Mouse (Mus musculus) bone marrow, adult 2 months (tissue): ENCODE data around the gene Ppcs. TPM values are rescaled to one million over a fixed set of nuclear protein-coding genes. Genes with fewer than 3 reads are reported as not detected.

Source experiments
- H3K27ac ChIP-seq: fragments of 200-500 bp; 2 replicates; pipeline ENCODE4 v1.5.1; 2012; ENCODE audit warnings: low read depth, mild to moderate bottlenecking, control low read depth, inconsistent platforms, low read length; ENCODE audit not compliant: control insufficient read depth, poor library complexity, insufficient read depth
- H3K4me1 ChIP-seq: fragments of 200-500 bp; 2 replicates; pipeline ENCODE4 v1.6.1; 2011; ENCODE audit warnings: low read length; ENCODE audit not compliant: control insufficient read depth, insufficient read depth
- H3K4me3 ChIP-seq: fragments of 200-500 bp; replicated peaks from 2 replicates; pipeline ENCODE3; 2011; ENCODE audit warnings: mild to moderate bottlenecking, low read depth, low read length, control low read depth; ENCODE audit not compliant: control insufficient read depth
- CTCF ChIP-seq: fragments of 200-500 bp; IDR thresholded peaks from 2 replicates; pipeline ENCODE4 v1.5.1; 2011; ENCODE audit warnings: low read length, control low read depth; ENCODE audit not compliant: control insufficient read depth, insufficient read depth
- POLR2A ChIP-seq: fragments of 200-500 bp; IDR thresholded peaks from 2 replicates; pipeline ENCODE4 v1.6.1; 2011; ENCODE audit warnings: low read depth, mild to moderate bottlenecking, control low read depth, low read length, borderline replicate concordance; ENCODE audit not compliant: control insufficient read depth
- WGBS: fragments of 180-500 bp; shearing (Covaris S2); methylation state at CpG from one replicate; pipeline ENCODE4 v1.1.7; 2018; 5-methylcytosine and 5-hydroxymethylcytosine counted together
- polyA plus RNA-seq: library from polyadenylated mRNA; stranded (reverse); fragments of >200 nt; gene quantifications from 2 replicates; pipeline ENCODE4 v1.2.4, GENCODE M21; 2011; ENCODE audit warnings: low replicate concordance; ENCODE audit not compliant: missing spikeins, insufficient read depth, insufficient read length

Ppcs gene
- polyA plus RNA-seq, 1 experiment, result 9.8 TPM

GRCm38 (mm10) chr4:119427680-119428079 lies 5.5 kb upstream of the Ppcs start:
- no peak overlapping the region for H3K4me3 ChIP-seq
- TF ChIP-seq POLR2A (peak; percentile 52; the same call in 1 of the 2 replicates), CTCF (no peak)
- WGBS, result 55% methylated on average over 2 of the region's 2 CpGs
- H3K27ac ChIP-seq, result peak overlapping the region; percentile 90
- H3K4me1 ChIP-seq, result peaks cover 7% of the 10 kb centered on the region

DNA sequence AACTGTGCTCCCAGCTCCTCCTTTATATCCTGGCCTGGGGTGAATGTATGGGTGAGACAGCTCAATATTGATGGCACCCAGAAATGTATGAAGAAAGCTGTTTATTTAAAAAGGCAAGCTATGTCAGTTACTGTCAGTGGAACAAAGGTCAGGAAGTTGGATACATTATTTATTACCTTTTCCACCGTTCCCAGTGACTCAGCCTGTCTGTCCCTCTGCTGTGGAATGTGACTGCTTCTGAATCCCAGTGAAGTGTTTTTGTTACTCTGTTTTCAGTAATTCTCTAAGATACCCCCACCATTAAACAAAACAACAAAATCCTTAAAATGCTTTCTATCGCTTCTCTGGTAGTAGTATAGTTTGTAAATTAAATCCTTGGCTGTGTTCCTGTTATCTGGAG lies 3.4 kb upstream of the Ppcs start:
- WGBS, result 46% methylated on average over 2 of the region's 2 CpGs
- Histone ChIP-seq H3K27ac (no peak overlapping the region; the same call in 1 of the 2 replicates), H3K4me1 (peaks cover 7% of the 10 kb centered on the region), H3K4me3 (no peak overlapping the region)
- TF ChIP-seq POLR2A (no peak), CTCF (no peak)

GRCm38 (mm10) chr4:119425077-119425476 lies 2.9 kb upstream of the Ppcs start:
- WGBS, result 62% methylated on average over 2 of the region's 2 CpGs
- peaks cover 7% of the 10 kb centered on the region for H3K4me1 ChIP-seq

DNA sequence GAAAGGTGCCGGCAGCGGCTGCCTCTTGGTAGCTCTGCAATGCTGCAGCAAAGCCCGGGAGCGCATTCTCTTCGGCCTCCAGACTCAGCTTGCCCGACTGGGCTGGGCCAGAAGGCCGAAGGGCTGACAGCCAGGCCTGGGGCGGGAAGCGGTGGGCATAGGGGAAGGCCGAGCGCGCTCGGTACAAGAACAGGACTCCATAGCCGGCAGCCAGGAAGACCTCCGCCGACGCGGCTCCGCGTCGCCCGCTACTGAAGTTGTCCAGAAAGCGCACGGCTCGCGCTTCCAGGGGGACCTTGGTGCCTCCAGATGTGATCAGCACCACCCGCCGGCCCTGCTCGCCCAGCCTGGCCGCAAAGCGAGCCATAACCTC lies 313 bp downstream of the Ppcs start:
- H3K4me3 ChIP-seq, result peak overlapping the region; percentile 87
- peak overlapping the region; percentile 82 for H3K27ac ChIP-seq
- under 1% methylated on average over 31 of the region's 31 CpGs for WGBS
- peaks cover 3% of the 10 kb centered on the region; the same call in 1 of the 2 replicates for H3K4me1 ChIP-seq
- TF ChIP-seq CTCF (no peak), POLR2A (no peak)

More at GRCm38 (mm10) chr4:119425077-119425476, 2.9 kb upstream of the Ppcs start:
- TF ChIP-seq CTCF (no peak), POLR2A (no peak)
- Histone ChIP-seq H3K4me3 (no peak overlapping the region), H3K27ac (no peak overlapping the region; the same call in 1 of the 2 replicates)

DNA sequence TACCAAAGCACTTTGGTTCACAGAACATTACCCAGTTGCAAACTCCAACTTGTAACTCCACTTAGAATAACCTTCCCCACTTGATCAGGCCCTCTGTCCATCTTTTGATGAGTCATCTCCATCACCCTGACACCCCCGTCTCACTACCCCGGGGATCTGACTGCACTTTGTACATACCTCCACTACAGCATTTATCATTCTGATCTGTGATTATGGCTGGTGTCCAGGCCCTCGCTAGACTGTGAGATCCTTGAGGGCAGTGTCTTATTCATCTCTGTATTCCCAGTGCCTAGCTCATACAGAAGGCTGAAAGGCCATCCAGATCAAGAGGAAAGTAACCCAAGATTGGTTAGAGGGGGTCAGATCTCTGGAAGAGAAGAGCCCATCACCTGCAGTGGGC lies 1.0 kb downstream of the Ppcs start:
- Histone ChIP-seq H3K4me3 (no peak overlapping the region), H3K4me1 (peaks cover 3% of the 10 kb centered on the region; the same call in 1 of the 2 replicates), H3K27ac (no peak overlapping the region)
- WGBS, result 40% methylated on average over 3 of the region's 3 CpGs
- no peak for TF ChIP-seq CTCF
- TF ChIP-seq POLR2A, result no peak

- Histone ChIP-seq H3K4me1 (peaks cover 4% of the 10 kb centered on the region; the same call in 1 of the 2 replicates), H3K27ac (no peak overlapping the region), H3K4me3 (no peak overlapping the region)
- TF ChIP-seq POLR2A, result no peak
- no peak for TF ChIP-seq CTCF
- WGBS, result 51% methylated on average over 3 of the region's 3 CpGs
Measured at GRCm38 (mm10) chr4:119417894-119418293, 4.3 kb downstream of the Ppcs start.

- 68% methylated on average over 3 of the region's 3 CpGs for WGBS
- no peak for TF ChIP-seq CTCF
- no peak for TF ChIP-seq POLR2A
- peaks cover 4% of the 10 kb centered on the region; the same call in 1 of the 2 replicates for H3K4me1 ChIP-seq
- H3K27ac ChIP-seq, result no peak overlapping the region
- H3K4me3 ChIP-seq, result no peak overlapping the region
Measured at GRCm38 (mm10) chr4:119417270-119417669, 5.0 kb downstream of the Ppcs start.

GRCm38 (mm10) chr4:119415072-119415753 lies 7.0 kb downstream of the Ppcs start, which contains the start of gene Ccdc30:
Gene Ccdc30 (minus strand): TSS chr4:119415521.
- 1% methylated on average over 49 of the region's 49 CpGs for WGBS
- Histone ChIP-seq H3K27ac (no peak within 1 kb of the TSS; the same call in 1 of the 2 replicates), H3K4me1 (peaks cover 4% of the 10 kb centered on the region; the same call in 1 of the 2 replicates), H3K4me3 (peak within 1 kb of the TSS; percentile 51)
- TF ChIP-seq POLR2A (no peak), CTCF (no peak)

GRCm38 (mm10) chr4:119412791-119413190 lies 9.4 kb downstream of the Ppcs start:
- TF ChIP-seq POLR2A (no peak), CTCF (no peak)
- WGBS, result 39% methylated on average over 6 of the region's 6 CpGs
- peaks cover 4% of the 10 kb centered on the region; the same call in 1 of the 2 replicates for H3K4me1 ChIP-seq
- no peak overlapping the region for H3K4me3 ChIP-seq
- H3K27ac ChIP-seq, result no peak overlapping the region
